ENCODE assay signal across 9 mouse cellular contexts in the genomic region with DNA sequence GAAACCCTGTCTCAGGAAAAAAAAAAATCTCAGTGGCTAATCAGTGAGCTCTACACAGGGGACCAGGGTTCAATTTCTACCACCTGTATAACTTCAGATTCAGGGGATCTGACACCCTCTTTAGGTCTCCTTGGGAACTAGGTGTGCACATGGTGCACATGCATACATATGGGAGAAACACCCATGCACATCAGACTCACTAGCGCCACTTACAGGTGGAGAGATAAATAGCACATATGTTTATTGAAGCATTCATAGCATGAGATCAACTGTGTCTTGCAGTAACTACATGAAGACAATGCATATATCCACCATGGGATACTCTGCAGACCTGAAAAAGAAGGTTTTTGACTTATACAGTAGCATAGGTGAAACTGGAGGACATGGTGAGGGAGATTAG. TPM values are rescaled to one million over a fixed set of nuclear protein-coding genes. Genes with fewer than 3 reads are reported as not detected.
DNase-seq lines count a peak whose midpoint lies in the region; ATAC-seq and TF ChIP-seq lines count a peak whose summit lies in the region.
"Had no signal": no experiment of that assay in that cellular context is flagged by ENCODE, and none has a peak within 500 bp of the region (broad histone marks: within the 10 kb centered on the region; RNA-seq: fewer than 3 reads in every experiment).

No protein-coding gene starts in this region.

- peak; percentile 69 for TF ChIP-seq CTCF in intestine, postnatal 0 days (IDR thresholded peaks at IDR 0.05; ENCODE audit: low read depth)

- H3K9me3 ChIP-seq in intestine, postnatal 0 days (ENCODE audit: control insufficient read depth): no peaks in the 10 kb centered on the region
- no peaks in the 10 kb centered on the region for H3K9me3 ChIP-seq in intestine, embryonic 15.5 days

- 63% methylated on average over 1 of the region's 1 CpGs for WGBS in intestine, postnatal 0 days
- 67% methylated on average over 1 of the region's 1 CpGs for WGBS in intestine, embryonic 15.5 days

- H3K4me1 ChIP-seq in intestine, postnatal 0 days (replicated peaks; ENCODE audit: control insufficient read depth, insufficient read depth, low read length): no peaks in the 10 kb centered on the region
- no peaks in the 10 kb centered on the region for H3K4me1 ChIP-seq in intestine, embryonic 15.5 days (replicated peaks)

- ATAC-seq in intestine, postnatal 0 days: no peak
- no peak for ATAC-seq in intestine, embryonic 15.5 days

- H3K4me3 ChIP-seq in intestine, postnatal 0 days (ENCODE audit: low read depth, low read length): no peak overlapping the region
- no peak overlapping the region for H3K4me3 ChIP-seq in intestine, embryonic 15.5 days (replicated peaks)

- DNase-seq in thymus, postnatal 14 days: peak; percentile 44
- DNase-seq in thymus, postnatal 25 days: no peak
- peak; percentile 55 for DNase-seq in c-Kit-positive CD71-positive TER-119-positive erythroid progenitor cells, embryonic 14.5 days (ENCODE audit: low spot score)
- DNase-seq in thymus, postnatal 4 days: peak; percentile 42
- DNase-seq in heart, adult 18-20 months: no peak
- no peak for DNase-seq in adipocyte (ENCODE audit: low spot score)
- DNase-seq: left cerebral cortex, postnatal 4 days had no signal

- H3K27me3 ChIP-seq in intestine, postnatal 0 days (replicated peaks; ENCODE audit: control insufficient read depth, insufficient read depth, low read length): no peaks in the 10 kb centered on the region
- no peaks in the 10 kb centered on the region for H3K27me3 ChIP-seq in intestine, embryonic 15.5 days (replicated peaks)

- no peak overlapping the region for H3K27ac ChIP-seq in intestine, postnatal 0 days (ENCODE audit: low read depth, low read length)
- no peak overlapping the region for H3K27ac ChIP-seq in intestine, embryonic 15.5 days

- peaks cover 3% of the 10 kb centered on the region; the same call in 1 of the 2 replicates for H3K36me3 ChIP-seq in intestine, postnatal 0 days (ENCODE audit: control insufficient read depth, insufficient read depth)
- 0 out of 2 replicates have a peak, but pooled peaks cover 3% of the 10 kb centered on the region for H3K36me3 ChIP-seq in intestine, embryonic 15.5 days

- no peak overlapping the region for H3K9ac ChIP-seq in intestine, postnatal 0 days (ENCODE audit: low read depth, low read length)
- H3K9ac ChIP-seq in intestine, embryonic 15.5 days: no peak overlapping the region

- H3K4me2 ChIP-seq in intestine, postnatal 0 days (replicated peaks; ENCODE audit: low read depth): no peak overlapping the region
- H3K4me2 ChIP-seq in intestine, embryonic 15.5 days (replicated peaks): no peak overlapping the region

RNA-seq across cellular contexts. Expression of a gene that starts 21.8 kb away (rescaled TPM):
- 171 and 185 TPM in 2 replicates for polyA plus RNA-seq in intestine, postnatal 0 days (2015; fragmentation: Nextera tagmentation; extraction: Ambion mirVana)
- 102 and 106 TPM in 2 replicates for polyA plus RNA-seq in intestine, embryonic 15.5 days (2015; fragmentation: Nextera tagmentation; extraction: Ambion mirVana)
- total RNA-seq in heart, adult 18-20 months (2021): 10 to 100 TPM; 46.7 to 47.9 TPM

Comparison
In these comparisons a context has a peak if more than half of its experiments do, and no peak if none do; other contexts are left out.
1. DNase-seq: peak in thymus, postnatal 14 days (single experiment), c-Kit-positive CD71-positive TER-119-positive erythroid progenitor cells, embryonic 14.5 days (single experiment) and thymus, postnatal 4 days (single experiment); none in thymus, postnatal 25 days (single experiment), heart, adult 18-20 months (0 of 2) and adipocyte (single experiment).